Mouse (Mus musculus): ENCODE measurements at regions not wholly inside any gene's neighbourhood (a gene's known extent, or its start where the extent isn't known, plus 50 kb on each side); places are given as distances from the start of the nearest gene placed in this dataset.

- ATAC-seq (no peak), DNase-seq (no peak)
- Histone ChIP-seq H3K9ac (replicated peaks) (no peak overlapping the region), H3K36me3 (replicated peaks; ENCODE audit: insufficient read depth, low read length) (no peaks in the 10 kb centered on the region), H3K27ac (ENCODE audit: low read depth) (no peak overlapping the region), H3K4me3 (ENCODE audit: low read depth, low read length) (no peak overlapping the region), H3K9me3 (ENCODE audit: low read length) (no peaks in the 10 kb centered on the region), H3K4me2 (ENCODE audit: low read depth, low read length) (no peak overlapping the region), H3K4me1 (ENCODE audit: insufficient read depth) (no peaks in the 10 kb centered on the region), H3K27me3 (ENCODE audit: insufficient read depth, low read length) (no peaks in the 10 kb centered on the region)
- TF ChIP-seq CTCF (IDR thresholded peaks at IDR 0.05; ENCODE audit: low read depth) (no peak), EP300 (IDR thresholded peaks at IDR 0.05; ENCODE audit: low read depth) (no peak)
- 36% methylated on average over 4 of the region's 4 CpGs for WGBS (ENCODE audit: insufficient replicate concordance)
Observed at GRCm38 (mm10) chr15:13231550-13231949, 58.1 kb upstream of the Cdh6 start.

- Histone ChIP-seq H3K4me2 (ENCODE audit: low read depth, low read length) (no peak overlapping the region), H3K4me3 (ENCODE audit: low read depth, low read length) (no peak overlapping the region), H3K36me3 (replicated peaks; ENCODE audit: insufficient read depth, low read length) (no peaks in the 10 kb centered on the region), H3K9me3 (ENCODE audit: low read length) (no peaks in the 10 kb centered on the region), H3K27me3 (ENCODE audit: insufficient read depth, low read length) (no peaks in the 10 kb centered on the region), H3K4me1 (ENCODE audit: insufficient read depth) (no peaks in the 10 kb centered on the region), H3K9ac (replicated peaks) (no peak overlapping the region), H3K27ac (ENCODE audit: low read depth) (no peak overlapping the region)
- no peak for TF ChIP-seq EP300 (IDR thresholded peaks at IDR 0.05; ENCODE audit: low read depth)
- TF ChIP-seq CTCF (IDR thresholded peaks at IDR 0.05; ENCODE audit: low read depth): no peak
- no peak for DNase-seq
- ATAC-seq: no peak
- 82% methylated on average over 12 of the region's 12 CpGs for WGBS (ENCODE audit: insufficient replicate concordance)
Observed at GRCm38 (mm10) chr15:13228125-13228524, 54.6 kb upstream of the Cdh6 start.

All from liver, postnatal 0 days (tissue).